In the genomic region with DNA sequence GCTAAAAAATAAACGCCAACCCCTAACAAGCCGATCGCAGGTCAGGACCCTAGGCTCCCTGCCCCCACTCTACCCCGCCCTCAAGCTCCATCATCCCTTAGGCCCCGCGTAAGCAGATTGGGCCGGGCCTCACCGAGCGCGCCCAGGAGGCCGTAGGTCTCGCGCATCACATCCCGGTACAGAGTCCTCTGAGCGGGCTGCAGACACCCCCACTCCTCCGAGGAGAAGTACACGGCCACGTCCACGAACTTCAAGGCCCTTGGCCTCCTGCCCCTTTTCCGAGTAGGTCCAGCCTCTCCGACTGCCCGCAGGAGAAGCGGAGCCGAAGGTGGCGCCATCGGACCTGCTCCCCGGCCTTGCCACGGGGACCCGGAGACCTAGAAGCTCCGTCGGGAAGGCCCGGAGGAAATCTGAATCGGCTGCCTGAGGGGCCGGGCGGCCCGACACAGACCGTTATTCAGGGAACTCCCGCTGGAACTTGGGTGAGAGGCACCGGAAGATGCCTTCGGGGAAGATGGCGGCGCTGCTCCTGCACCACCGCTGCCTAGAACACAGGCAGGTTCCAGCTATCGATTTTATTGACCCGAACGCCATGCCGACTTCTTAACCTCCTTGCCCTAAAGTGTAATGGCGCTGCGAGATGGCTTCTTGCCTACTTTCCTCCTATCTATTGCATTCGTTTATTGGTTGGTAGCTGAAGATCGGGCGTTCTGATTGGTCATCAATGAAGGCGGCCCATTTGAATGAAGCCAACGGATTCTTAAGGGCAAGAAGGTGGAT, we compare ENCODE assay signal across 8 mouse cellular contexts. TPM values are rescaled to one million over a fixed set of nuclear protein-coding genes. Genes with fewer than 3 reads are reported as not detected.
DNase-seq lines count a peak whose midpoint lies in the region; ATAC-seq lines count a peak whose summit lies in the region.

A gene (minus strand): TSS at position 638 of the 780 bp plus-strand sequence.

- ATAC-seq in hindbrain, embryonic 11.5 days (ENCODE audit: low FRiP score): peak; percentile 91

- no peaks in the 10 kb centered on the region for H3K27me3 ChIP-seq in hindbrain, embryonic 11.5 days (ENCODE audit: control insufficient read depth, insufficient read depth, low read length)

- DNase-seq in Muller cell, postnatal 12 days (ENCODE audit: inconsistent ontology term): peak; percentile 91
- peak; percentile 95 for DNase-seq in cerebellum, adult 9-11 months
- DNase-seq in frontal cortex, adult 2 months (ENCODE audit: extremely low spot score in 1 of 2, low spot score in 1 of 2): peak; percentile 96 to 99
- peak; percentile 97 for DNase-seq in hindbrain, embryonic 11.5 days (ENCODE audit: low spot score)
- peak; percentile 90 to 92 for DNase-seq in layer of hippocampus, postnatal 10 days (ENCODE audit: low spot score in 2 of 2)
- peak; percentile 97 for DNase-seq in lung, postnatal 10 days
- peak; percentile 82 for DNase-seq in ovary, postnatal 36 days (ENCODE audit: low spot score)
- peak; percentile 94 for DNase-seq in thymus, postnatal 25 days

- peaks cover 3% of the 10 kb centered on the region for H3K4me1 ChIP-seq in hindbrain, embryonic 11.5 days (replicated peaks; ENCODE audit: control insufficient read depth, insufficient read depth, low read length)

- H3K27ac ChIP-seq in hindbrain, embryonic 11.5 days (ENCODE audit: low read depth, low read length): peak within 1 kb of the TSS; percentile 86

- H3K4me3 ChIP-seq in hindbrain, embryonic 11.5 days (ENCODE audit: low read depth, low read length): peak within 1 kb of the TSS; percentile 70

- peak within 1 kb of the TSS; percentile 53 for H3K4me2 ChIP-seq in hindbrain, embryonic 11.5 days (replicated peaks; ENCODE audit: low read depth, low read length)

- no peaks in the 10 kb centered on the region for H3K9me3 ChIP-seq in hindbrain, embryonic 11.5 days (ENCODE audit: control insufficient read depth, low read length)

- WGBS in hindbrain, embryonic 11.5 days: under 1% methylated on average over 54 of the region's 54 CpGs

- 0 out of 2 replicates have a peak, but pooled peaks cover 11% of the 10 kb centered on the region for H3K36me3 ChIP-seq in hindbrain, embryonic 11.5 days (ENCODE audit: control insufficient read depth, insufficient read depth, low read length)

- H3K9ac ChIP-seq in hindbrain, embryonic 11.5 days (ENCODE audit: low read depth, low read length): peak within 1 kb of the TSS; percentile 84

RNA-seq across cellular contexts. Expression of the gene that starts here (rescaled TPM):
- polyA plus RNA-seq in frontal cortex, adult 2 months (2012; rRNA removed): 5.2 and 8.1 TPM in 2 replicates
- polyA plus RNA-seq in hindbrain, embryonic 11.5 days (2014; fragmentation: Nextera tagmentation; extraction: Ambion mirVana): 12.8 and 13.5 TPM in 2 replicates
- 1 to 10 TPM; 7.5 to 7.7 TPM for total RNA-seq in layer of hippocampus, postnatal 10 days (2021)

Comparison
In these comparisons a context has a peak if more than half of its experiments do, and no peak if none do; other contexts are left out.
1. Peak in every context shown above with its lines: DNase-seq, ATAC-seq, H3K4me3 ChIP-seq and H3K27ac ChIP-seq.